Comparison of ENCODE assay signal across 25 mouse cellular contexts in genomic region chr10:60097774-60098173, GRCm38 (mm10). TPM values are rescaled to one million over a fixed set of nuclear protein-coding genes. Genes with fewer than 3 reads are reported as not detected.
DNase-seq lines count a peak whose midpoint lies in the region; ATAC-seq lines count a peak whose summit lies in the region.
"Had no signal": no experiment of that assay in that cellular context is flagged by ENCODE, and none has a peak within 500 bp of the region (broad histone marks: within the 10 kb centered on the region; RNA-seq: fewer than 3 reads in every experiment).

No protein-coding gene starts in this region.

- no peak for DNase-seq in kidney, postnatal 36 days
- DNase-seq in kidney, postnatal 4 days, result peak; percentile 37 to 50
- DNase-seq in kidney, adult 18-20 months, result no peak
- peak; percentile 62 for DNase-seq in right cerebral cortex, adult 18-20 months
- no peak for DNase-seq in right cerebral cortex, postnatal 4 days
- no peak for DNase-seq in embryo, embryonic 10.5 days (ENCODE audit: low spot score)
- DNase-seq: adrenal gland, adult 2 months; adrenal gland, postnatal 14 days; cerebellum, adult 11-12 months; cerebellum, adult 8-10 months; cerebellum, postnatal 36 days; gastrocnemius, postnatal 25 days; heart, adult 18-20 months; heart, postnatal 10 days; heart, postnatal 36 days had no signal

- 37% methylated on average over 5 of the region's 5 CpGs for WGBS in kidney, embryonic 15.5 days

- H3K4me3 ChIP-seq in kidney, embryonic 15.5 days (replicated peaks), result no peak overlapping the region
- H3K4me3 ChIP-seq: forebrain, embryonic 10.5 days; forebrain, embryonic 13.5 days; heart, embryonic 12.5 days; heart, embryonic 15.5 days; hindbrain, embryonic 10.5 days; hindbrain, embryonic 13.5 days had no signal

- ATAC-seq in kidney, embryonic 15.5 days (replicated peaks; ENCODE audit: low FRiP score), result 0 out of 2 replicates have a peak, but pooled peaks have one; percentile 37
- ATAC-seq: CD4-positive, CD25-positive, alpha-beta regulatory T cell, adult 4 months; forebrain, embryonic 13.5 days; forebrain, embryonic 16.5 days; hindbrain, embryonic 16.5 days had no signal

- peaks cover 4% of the 10 kb centered on the region; the same call in 1 of the 2 replicates for H3K36me3 ChIP-seq in kidney, embryonic 15.5 days

- H3K4me2 ChIP-seq in kidney, embryonic 15.5 days, result no peak overlapping the region
- H3K4me2 ChIP-seq: forebrain, embryonic 13.5 days; heart, embryonic 12.5 days; heart, embryonic 15.5 days; hindbrain, embryonic 13.5 days had no signal

- peaks cover 41% of the 10 kb centered on the region for H3K4me1 ChIP-seq in kidney, embryonic 15.5 days
- H3K4me1 ChIP-seq: forebrain, embryonic 13.5 days; heart, embryonic 12.5 days; heart, embryonic 15.5 days; hindbrain, embryonic 13.5 days had no signal

- no peaks in the 10 kb centered on the region for H3K27me3 ChIP-seq in kidney, embryonic 15.5 days
- H3K27me3 ChIP-seq: forebrain, embryonic 13.5 days; hindbrain, embryonic 13.5 days had no signal

- no peak overlapping the region for H3K9ac ChIP-seq in kidney, embryonic 15.5 days
- H3K9ac ChIP-seq: forebrain, embryonic 13.5 days; heart, embryonic 12.5 days; heart, embryonic 15.5 days; hindbrain, embryonic 13.5 days had no signal

- H3K9me3 ChIP-seq in kidney, embryonic 15.5 days (replicated peaks), result no peaks in the 10 kb centered on the region
- H3K9me3 ChIP-seq: forebrain, embryonic 10.5 days; forebrain, embryonic 13.5 days; heart, embryonic 12.5 days; heart, embryonic 15.5 days; hindbrain, embryonic 10.5 days; hindbrain, embryonic 13.5 days had no signal

- H3K27ac ChIP-seq in kidney, embryonic 15.5 days, result peak overlapping the region; percentile 79
- H3K27ac ChIP-seq: forebrain, embryonic 10.5 days; forebrain, embryonic 13.5 days; heart, embryonic 15.5 days; hindbrain, embryonic 10.5 days; hindbrain, embryonic 13.5 days had no signal

RNA-seq across cellular contexts. Expression of gene Spock2, which starts 8.2 kb away (rescaled TPM):
- polyA plus RNA-seq in kidney, embryonic 15.5 days (2015; fragmentation: Nextera tagmentation; extraction: Ambion mirVana), result 49.4 and 52.8 TPM in 2 replicates

Comparison
In these comparisons a context has a peak if more than half of its experiments do, and no peak if none do; other contexts are left out.
1. DNase-seq: peak in kidney, postnatal 4 days (2 of 2) and right cerebral cortex, adult 18-20 months (single experiment); none in kidney, postnatal 36 days (0 of 2), kidney, adult 18-20 months (single experiment), right cerebral cortex, postnatal 4 days (single experiment) and embryo, embryonic 10.5 days (single experiment).